Mouse (Mus musculus) brain, embryonic 14.5 days (tissue): ENCODE results near the gene Kncn.

Source experiments
- CTCF ChIP-seq: fragments of 200-500 bp; IDR thresholded peaks from 2 replicates; pipeline ENCODE4 v1.5.1; 2012; ENCODE audit warnings: inconsistent platforms, mild to moderate bottlenecking, moderate library complexity, borderline replicate concordance; ENCODE audit not compliant: insufficient read depth, insufficient read length; ENCODE audit errors: extremely low read depth
- POLR2A ChIP-seq: fragments of 200-500 bp; IDR thresholded peaks from 2 replicates; pipeline ENCODE4 v1.6.1; 2012; ENCODE audit warnings: mild to moderate bottlenecking, inconsistent platforms, borderline replicate concordance; ENCODE audit not compliant: poor library complexity, insufficient read depth, insufficient read length, severe bottlenecking; ENCODE audit errors: extremely low read depth

- TF ChIP-seq CTCF, result no peak
- no peak for TF ChIP-seq POLR2A
Measured at GRCm38 (mm10) chr4:115911586-115911985, 27.4 kb downstream of the Kncn start.
